Comparison of ENCODE assay signal across 10 mouse cellular contexts in genomic region chr14:27219668-27220067, GRCm38 (mm10).
DNase-seq lines count a peak whose midpoint lies in the region; ATAC-seq lines count a peak whose summit lies in the region.
"Had no signal": no experiment of that assay in that cellular context is flagged by ENCODE, and none has a peak within 500 bp of the region (broad histone marks: within the 10 kb centered on the region; RNA-seq: fewer than 3 reads in every experiment).

No protein-coding gene starts in this region.

- DNase-seq in cerebellum, postnatal 4 days (ENCODE audit: low spot score in 2 of 2), result no peak
- peak; percentile 56 for DNase-seq in fat pad, adult 2 months (ENCODE audit: extremely low read depth, low read depth, low spot score)
- peak; percentile 79 to 85 for DNase-seq in left cerebral cortex, adult 18-20 months (ENCODE audit: low spot score in 2 of 2)
- DNase-seq in thymus, postnatal 10 days (ENCODE audit: low spot score in 2 of 2), result peak; percentile 37 to 46
- no peak for DNase-seq in lung, postnatal 36 days
- DNase-seq in gastrocnemius, adult 18-20 months (ENCODE audit: low spot score), result no peak
- DNase-seq in natural killer cell, adult 2 months (ENCODE audit: low spot score in 2 of 2), result no peak
- DNase-seq: lung, adult 2 months had no signal

- ATAC-seq in cerebellum, adult (ENCODE audit: insufficient number of reproducible peaks, low FRiP score, low TSS enrichment), result peak; percentile 84
- ATAC-seq: forebrain, embryonic 13.5 days had no signal

Comparison
In these comparisons a context has a peak if more than half of its experiments do, and no peak if none do; other contexts are left out.
1. DNase-seq: peak in fat pad, adult 2 months (single experiment), left cerebral cortex, adult 18-20 months (2 of 2) and thymus, postnatal 10 days (2 of 2); none in cerebellum, postnatal 4 days (0 of 2), lung, postnatal 36 days (single experiment), gastrocnemius, adult 18-20 months (single experiment) and natural killer cell, adult 2 months (0 of 2).